Mouse (Mus musculus): ENCODE results near the gene Sgip1.

Sgip1 gene

GRCm38 (mm10) chr4:102741287-102741686 lies at the start of gene Sgip1:
Gene Sgip1 (plus strand): TSS chr4:102741297.
- ATAC-seq (ENCODE audit: insufficient number of reproducible peaks, low FRiP score, low TSS enrichment): no peak

GRCm38 (mm10) chr4:102691402-102691801 lies 49.7 kb upstream of the Sgip1 start:
- ATAC-seq (ENCODE audit: insufficient number of reproducible peaks, low FRiP score, low TSS enrichment): no peak

- no peak for ATAC-seq (ENCODE audit: insufficient number of reproducible peaks, low FRiP score, low TSS enrichment)
Measured at GRCm38 (mm10) chr4:102697966-102698365, 43.1 kb upstream of the Sgip1 start.

- ATAC-seq (ENCODE audit: insufficient number of reproducible peaks, low FRiP score, low TSS enrichment): no peak
Measured at GRCm38 (mm10) chr4:102711731-102712130, 29.4 kb upstream of the Sgip1 start.

- ATAC-seq (ENCODE audit: insufficient number of reproducible peaks, low FRiP score, low TSS enrichment): no peak
Measured at GRCm38 (mm10) chr4:102715532-102715931, 25.6 kb upstream of the Sgip1 start.

- ATAC-seq (ENCODE audit: insufficient number of reproducible peaks, low FRiP score, low TSS enrichment): no peak
Measured at GRCm38 (mm10) chr4:102717123-102717828, 23.8 kb upstream of the Sgip1 start.

GRCm38 (mm10) chr4:102719535-102719934 lies 21.6 kb upstream of the Sgip1 start:
- ATAC-seq (ENCODE audit: insufficient number of reproducible peaks, low FRiP score, low TSS enrichment): no peak

- ATAC-seq (ENCODE audit: insufficient number of reproducible peaks, low FRiP score, low TSS enrichment): no peak
Measured at GRCm38 (mm10) chr4:102719951-102720350, 21.1 kb upstream of the Sgip1 start.

GRCm38 (mm10) chr4:102724442-102724841 lies 16.7 kb upstream of the Sgip1 start:
- ATAC-seq (ENCODE audit: insufficient number of reproducible peaks, low FRiP score, low TSS enrichment): no peak

- ATAC-seq (ENCODE audit: insufficient number of reproducible peaks, low FRiP score, low TSS enrichment): no peak
Measured at GRCm38 (mm10) chr4:102730976-102731375, 10.1 kb upstream of the Sgip1 start.

- ATAC-seq (ENCODE audit: insufficient number of reproducible peaks, low FRiP score, low TSS enrichment): no peak
Measured at GRCm38 (mm10) chr4:102734022-102734657, 7.0 kb upstream of the Sgip1 start.

- no peak for ATAC-seq (ENCODE audit: insufficient number of reproducible peaks, low FRiP score, low TSS enrichment)
Measured at GRCm38 (mm10) chr4:102753334-102754090, 12.4 kb downstream of the Sgip1 start.

- peak; percentile 61 for ATAC-seq (ENCODE audit: insufficient number of reproducible peaks, low FRiP score, low TSS enrichment)
Measured at GRCm38 (mm10) chr4:102759095-102759890, 18.2 kb downstream of the Sgip1 start.

GRCm38 (mm10) chr4:102760042-102760821 lies 19.1 kb downstream of the Sgip1 start:
- peak; percentile 95 for ATAC-seq (ENCODE audit: insufficient number of reproducible peaks, low FRiP score, low TSS enrichment)

GRCm38 (mm10) chr4:102762075-102762474 lies 21.0 kb downstream of the Sgip1 start:
- ATAC-seq (ENCODE audit: insufficient number of reproducible peaks, low FRiP score, low TSS enrichment): no peak

- no peak for ATAC-seq (ENCODE audit: insufficient number of reproducible peaks, low FRiP score, low TSS enrichment)
Measured at GRCm38 (mm10) chr4:102769070-102769469, 28.0 kb downstream of the Sgip1 start.

- ATAC-seq (ENCODE audit: insufficient number of reproducible peaks, low FRiP score, low TSS enrichment): no peak
Measured at GRCm38 (mm10) chr4:102769936-102770335, 28.8 kb downstream of the Sgip1 start.

GRCm38 (mm10) chr4:102771598-102772357 lies 30.7 kb downstream of the Sgip1 start:
- no peak for ATAC-seq (ENCODE audit: insufficient number of reproducible peaks, low FRiP score, low TSS enrichment)

GRCm38 (mm10) chr4:102773225-102773624 lies 32.1 kb downstream of the Sgip1 start:
- ATAC-seq (ENCODE audit: insufficient number of reproducible peaks, low FRiP score, low TSS enrichment): no peak

Measured in cerebellum, adult (tissue).